Mouse (Mus musculus) lung, adult 2 months (tissue): ENCODE measurements around the gene Lims1. TPM values are rescaled to one million over a fixed set of nuclear protein-coding genes. Genes with fewer than 3 reads are reported as not detected.
A peak's percentile ranks its signal among the peaks of the same experiment; 100 is the strongest.

Source experiments
- DNase-seq: peaks from one replicate; pipeline ENCODE4 v3.0.0; 2022
- H3K4me1 ChIP-seq: fragments of 200-500 bp; 2 replicates; pipeline ENCODE4 v1.6.1; 2011; ENCODE audit warnings: low read length; ENCODE audit not compliant: control insufficient read depth, insufficient read depth
- H3K4me3 ChIP-seq: fragments of 200-500 bp; replicated peaks from 2 replicates; pipeline ENCODE3; 2011; ENCODE audit warnings: low read depth, mild to moderate bottlenecking, control low read depth, low read length; ENCODE audit errors: extremely low read depth
- CTCF ChIP-seq: fragments of 200-500 bp; IDR thresholded peaks from 2 replicates; pipeline ENCODE4 v1.5.1; 2011; ENCODE audit warnings: mild to moderate bottlenecking, low read length, control low read depth; ENCODE audit not compliant: insufficient read depth
- POLR2A ChIP-seq: fragments of 200-500 bp; IDR thresholded peaks from 2 replicates; pipeline ENCODE4 v1.6.1; 2011; ENCODE audit warnings: low read depth, mild to moderate bottlenecking, control low read depth, low read length, borderline replicate concordance; ENCODE audit errors: extremely low read depth
- WGBS: fragments of 180-500 bp; shearing (Covaris S2); methylation state at CpG from one replicate; pipeline ENCODE4 v1.1.7; 2018; 5-methylcytosine and 5-hydroxymethylcytosine counted together
- polyA plus RNA-seq: library from polyadenylated mRNA; depleted of rRNA; stranded (reverse); fragments of >200 nt; gene quantifications from 2 replicates; pipeline ENCODE4 v1.2.3, GENCODE M21; 2012

The Lims1 gene
- polyA plus RNA-seq, 1 experiment, result 44.0 TPM

GRCm38 (mm10) chr10:58341685-58342084 lies 18.4 kb downstream of the Lims1 start:
- H3K4me3 ChIP-seq, result no peak overlapping the region
- WGBS, result 15% methylated on average over 2 of the region's 2 CpGs
- TF ChIP-seq CTCF (no peak), POLR2A (no peak)
- DNase-seq, result no peak
- peaks cover 21% of the 10 kb centered on the region for H3K4me1 ChIP-seq

- Histone ChIP-seq H3K4me1 (peaks cover 23% of the 10 kb centered on the region), H3K4me3 (no peak overlapping the region)
- WGBS, result 26% methylated on average over 2 of the region's 2 CpGs
- TF ChIP-seq POLR2A (no peak), CTCF (no peak)
- no peak for DNase-seq
Measured at GRCm38 (mm10) chr10:58342199-58342598, 18.9 kb downstream of the Lims1 start.

- DNase-seq, result no peak
- 44% methylated on average over 3 of the region's 3 CpGs for WGBS
- TF ChIP-seq CTCF (no peak), POLR2A (no peak)
- H3K4me3 ChIP-seq, result no peak overlapping the region
- H3K4me1 ChIP-seq, result peaks cover 23% of the 10 kb centered on the region
Measured at GRCm38 (mm10) chr10:58343552-58343951, 20.3 kb downstream of the Lims1 start.

GRCm38 (mm10) chr10:58350600-58350999 lies 27.3 kb downstream of the Lims1 start:
- WGBS, result 65% methylated on average over 3 of the region's 3 CpGs
- DNase-seq, result no peak
- Histone ChIP-seq H3K4me3 (no peak overlapping the region), H3K4me1 (peaks cover 14% of the 10 kb centered on the region)
- no peak for TF ChIP-seq POLR2A
- TF ChIP-seq CTCF, result no peak

- peaks cover 12% of the 10 kb centered on the region for H3K4me1 ChIP-seq
- 20% methylated on average over 2 of the region's 2 CpGs for WGBS
- TF ChIP-seq POLR2A (no peak), CTCF (no peak)
- peak overlapping the region; percentile 49 for H3K4me3 ChIP-seq
- no peak for DNase-seq
Measured at GRCm38 (mm10) chr10:58351670-58352069, 28.4 kb downstream of the Lims1 start.

GRCm38 (mm10) chr10:58352364-58352763 lies 29.1 kb downstream of the Lims1 start:
- H3K4me1 ChIP-seq, result peaks cover 10% of the 10 kb centered on the region
- TF ChIP-seq POLR2A (no peak), CTCF (no peak)
- DNase-seq, result no peak
- H3K4me3 ChIP-seq, result no peak overlapping the region
- WGBS, result 64% methylated on average over 3 of the region's 3 CpGs

- Histone ChIP-seq H3K4me1 (peaks cover 10% of the 10 kb centered on the region), H3K4me3 (no peak overlapping the region)
- DNase-seq, result no peak
- TF ChIP-seq CTCF (no peak), POLR2A (no peak)
- WGBS, result 36% methylated on average over 3 of the region's 3 CpGs
Measured at GRCm38 (mm10) chr10:58354561-58354960, 31.3 kb downstream of the Lims1 start.

GRCm38 (mm10) chr10:58356460-58356859 lies 33.2 kb downstream of the Lims1 start:
- H3K4me1 ChIP-seq, result peaks cover 10% of the 10 kb centered on the region
- no peak for DNase-seq
- no peak for TF ChIP-seq POLR2A
- no peak for TF ChIP-seq CTCF
- no peak overlapping the region for H3K4me3 ChIP-seq
- 81% methylated on average over 3 of the region's 3 CpGs for WGBS

GRCm38 (mm10) chr10:58359123-58359522 lies 35.9 kb downstream of the Lims1 start:
- Histone ChIP-seq H3K4me1 (peaks cover 13% of the 10 kb centered on the region), H3K4me3 (no peak overlapping the region)
- no peak for DNase-seq
- TF ChIP-seq CTCF (no peak), POLR2A (no peak)
- WGBS, result 71% methylated on average over 2 of the region's 2 CpGs

GRCm38 (mm10) chr10:58359952-58360351 lies 36.7 kb downstream of the Lims1 start:
- TF ChIP-seq POLR2A, result no peak
- no peak for TF ChIP-seq CTCF
- 71% methylated on average over 7 of the region's 7 CpGs for WGBS
- DNase-seq, result no peak
- Histone ChIP-seq H3K4me3 (no peak overlapping the region), H3K4me1 (peaks cover 12% of the 10 kb centered on the region)

GRCm38 (mm10) chr10:58362745-58363144 lies 39.5 kb downstream of the Lims1 start:
- DNase-seq, result no peak
- no peak overlapping the region for H3K4me3 ChIP-seq
- H3K4me1 ChIP-seq, result peaks cover 20% of the 10 kb centered on the region
- WGBS, result 6% methylated on average over 1 of the region's 1 CpGs
- TF ChIP-seq CTCF (no peak), POLR2A (no peak)
